Mouse (Mus musculus) layer of hippocampus, adult 2 months (tissue): ENCODE results near the gene Ptbp3. TPM values are rescaled to one million over a fixed set of nuclear protein-coding genes. Genes with fewer than 3 reads are reported as not detected.
"Not testable (repeated sequence)": the region's sequence is repeated elsewhere in the genome, so short reads cannot be mapped to it uniquely, and the experiment has no call there.

Source experiments
- DNase-seq, 2 experiments: peaks; one replicate each; pipeline ENCODE4 v3.0.0; 2022; ENCODE audit warnings: low spot score in 2 of 2
- H3K27ac ChIP-seq: fragments of 200-600 bp; 2 replicates; pipeline ENCODE4 v1.8.1; 2022
- H3K4me3 ChIP-seq: fragments of 200-600 bp; 2 replicates; pipeline ENCODE4 v1.8.1; 2022; ENCODE audit warnings: mild to moderate bottlenecking
- CTCF ChIP-seq: fragments of 200-600 bp; conservative IDR thresholded peaks from 2 replicates; pipeline ENCODE4 v1.8.1; 2022; ENCODE audit warnings: antibody characterized with exemption, mild to moderate bottlenecking, moderate library complexity
- total RNA-seq, 2 experiments: library from RNA; stranded (reverse); gene quantifications; 2 replicates each; pipeline ENCODE4 v1.2.3; 2021

The Ptbp3 gene
- total RNA-seq, 2 experiments from 2014 or later: 35.6 to 44.3 TPM

GRCm38 (mm10) chr4:59569538-59569937 is 20.4 kb upstream of the Ptbp3 start:
- no peak overlapping the region for H3K27ac ChIP-seq
- peak; percentile 93 for TF ChIP-seq CTCF
- DNase-seq: peak; percentile 81 to 88
- no peak overlapping the region for H3K4me3 ChIP-seq

GRCm38 (mm10) chr4:59567576-59568260 is 18.6 kb upstream of the Ptbp3 start:
- no peak for DNase-seq
- no peak for TF ChIP-seq CTCF
- no peak overlapping the region for H3K4me3 ChIP-seq
- H3K27ac ChIP-seq: no peak overlapping the region

GRCm38 (mm10) chr4:59565571-59566188 is 16.5 kb upstream of the Ptbp3 start:
- no peak for TF ChIP-seq CTCF
- H3K4me3 ChIP-seq: no peak overlapping the region
- no peak overlapping the region for H3K27ac ChIP-seq
- DNase-seq: no peak

- TF ChIP-seq CTCF: no peak
- H3K4me3 ChIP-seq: no peak overlapping the region
- no peak for DNase-seq
- no peak overlapping the region for H3K27ac ChIP-seq
Measured at GRCm38 (mm10) chr4:59564128-59564527, 15.0 kb upstream of the Ptbp3 start.

- TF ChIP-seq CTCF: no peak
- H3K4me3 ChIP-seq: no peak overlapping the region
- H3K27ac ChIP-seq: no peak overlapping the region
- DNase-seq: no peak
Measured at GRCm38 (mm10) chr4:59560141-59560540, 11.0 kb upstream of the Ptbp3 start.

- H3K27ac ChIP-seq: no peak overlapping the region
- no peak for DNase-seq
- H3K4me3 ChIP-seq: no peak overlapping the region
- TF ChIP-seq CTCF: no peak
Measured at GRCm38 (mm10) chr4:59558096-59558720, 9.0 kb upstream of the Ptbp3 start.

GRCm38 (mm10) chr4:59557343-59557742 is 8.2 kb upstream of the Ptbp3 start:
- H3K4me3 ChIP-seq, DNase-seq, H3K27ac ChIP-seq: not testable (repeated sequence)

GRCm38 (mm10) chr4:59555177-59555576 is 6.0 kb upstream of the Ptbp3 start:
- no peak for TF ChIP-seq CTCF
- Histone ChIP-seq H3K27ac (no peak overlapping the region), H3K4me3 (no peak overlapping the region)
- no peak for DNase-seq

GRCm38 (mm10) chr4:59553576-59553975 is 4.4 kb upstream of the Ptbp3 start:
- no peak for DNase-seq
- TF ChIP-seq CTCF: no peak
- no peak overlapping the region for H3K27ac ChIP-seq
- no peak overlapping the region for H3K4me3 ChIP-seq

- TF ChIP-seq CTCF: no peak
- H3K27ac ChIP-seq: no peak overlapping the region
- no peak overlapping the region for H3K4me3 ChIP-seq
- DNase-seq: no peak
Measured at GRCm38 (mm10) chr4:59552835-59553234, 3.7 kb upstream of the Ptbp3 start.

- DNase-seq: no peak
- TF ChIP-seq CTCF: no peak
- no peak overlapping the region for H3K27ac ChIP-seq
- H3K4me3 ChIP-seq: no peak overlapping the region
Measured at GRCm38 (mm10) chr4:59551901-59552300, 2.7 kb upstream of the Ptbp3 start.

- H3K4me3 ChIP-seq: peak overlapping the region; percentile 95
- DNase-seq: no peak
- peak overlapping the region; percentile 91 for H3K27ac ChIP-seq
- no peak for TF ChIP-seq CTCF
Measured at GRCm38 (mm10) chr4:59549977-59550560, 905 bp upstream of the Ptbp3 start.

GRCm38 (mm10) chr4:59548560-59549174 is 497 bp downstream of the Ptbp3 start:
- no peak for TF ChIP-seq CTCF
- H3K4me3 ChIP-seq: peak overlapping the region; percentile 95
- H3K27ac ChIP-seq: peak overlapping the region; percentile 92
- DNase-seq: peak; percentile 24 to 56
